Mouse (Mus musculus) liver, embryonic 13.5 days (tissue): ENCODE results near the gene Ddx6. TPM values are rescaled to one million over a fixed set of nuclear protein-coding genes. Genes with fewer than 3 reads are reported as not detected.
"Not testable (repeated sequence)": the region's sequence is repeated elsewhere in the genome, so short reads cannot be mapped to it uniquely, and the experiment has no call there.

Source experiments
- ATAC-seq: fragments of 200-750 bp; cut with Nextera tagmentation; 2 replicates; pipeline ENCODE4 v1.8.0; 2017; ENCODE audit warnings: low read depth, mild to moderate bottlenecking, moderate number of reproducible peaks, moderate library complexity
- DNase-seq: peaks from one replicate; pipeline ENCODE4 v3.0.0; 2022
- H3K27ac ChIP-seq: fragments of 300-500 bp; sonication (generic); 2 replicates; pipeline ENCODE4 v1.5.1; 2015; ENCODE audit warnings: moderate library complexity, mild to moderate bottlenecking, inconsistent platforms
- H3K27me3 ChIP-seq: fragments of 300-500 bp; sonication (generic); 2 replicates; pipeline ENCODE4 v1.6.1; 2015; ENCODE audit warnings: mild to moderate bottlenecking, inconsistent platforms
- H3K36me3 ChIP-seq: fragments of 300-500 bp; sonication (generic); 2 replicates; pipeline ENCODE4 v1.6.1; 2015; ENCODE audit warnings: mild to moderate bottlenecking, inconsistent platforms
- H3K4me1 ChIP-seq: fragments of 300-500 bp; sonication (generic); replicated peaks from 2 replicates; pipeline ENCODE4 v1.6.1; 2015; ENCODE audit warnings: inconsistent platforms
- H3K4me2 ChIP-seq: fragments of 300-500 bp; sonication (generic); 2 replicates; pipeline ENCODE4 v1.6.1; 2015; ENCODE audit warnings: inconsistent platforms, mild to moderate bottlenecking, moderate library complexity
- H3K4me3 ChIP-seq: fragments of 300-500 bp; sonication (generic); replicated peaks from 2 replicates; pipeline ENCODE4 v1.5.1; 2015; ENCODE audit warnings: mild to moderate bottlenecking, inconsistent platforms
- H3K9ac ChIP-seq: fragments of 300-500 bp; sonication (generic); 2 replicates; pipeline ENCODE4 v1.6.1; 2015; ENCODE audit warnings: mild to moderate bottlenecking, inconsistent platforms
- H3K9me3 ChIP-seq: fragments of 300-500 bp; sonication (generic); replicated peaks from 2 replicates; pipeline ENCODE4 v1.6.1; 2016; ENCODE audit warnings: inconsistent platforms
- WGBS: fragments of 180-500 bp; shearing (Covaris S2); methylation state at CpG from one replicate; pipeline ENCODE4 v1.1.7; 2015; ENCODE audit not compliant: insufficient replicate concordance; 5-methylcytosine and 5-hydroxymethylcytosine counted together
- polyA plus RNA-seq: library from polyadenylated mRNA; unstranded; fragments of >200 nt; fragmentation: Nextera tagmentation; extraction: Ambion mirVana; gene quantifications from 2 replicates; pipeline ENCODE4 v1.2.1, GENCODE M21; 2015

The Ddx6 gene
- polyA plus RNA-seq: 7.2 and 8.2 TPM in 2 replicates

DNA sequence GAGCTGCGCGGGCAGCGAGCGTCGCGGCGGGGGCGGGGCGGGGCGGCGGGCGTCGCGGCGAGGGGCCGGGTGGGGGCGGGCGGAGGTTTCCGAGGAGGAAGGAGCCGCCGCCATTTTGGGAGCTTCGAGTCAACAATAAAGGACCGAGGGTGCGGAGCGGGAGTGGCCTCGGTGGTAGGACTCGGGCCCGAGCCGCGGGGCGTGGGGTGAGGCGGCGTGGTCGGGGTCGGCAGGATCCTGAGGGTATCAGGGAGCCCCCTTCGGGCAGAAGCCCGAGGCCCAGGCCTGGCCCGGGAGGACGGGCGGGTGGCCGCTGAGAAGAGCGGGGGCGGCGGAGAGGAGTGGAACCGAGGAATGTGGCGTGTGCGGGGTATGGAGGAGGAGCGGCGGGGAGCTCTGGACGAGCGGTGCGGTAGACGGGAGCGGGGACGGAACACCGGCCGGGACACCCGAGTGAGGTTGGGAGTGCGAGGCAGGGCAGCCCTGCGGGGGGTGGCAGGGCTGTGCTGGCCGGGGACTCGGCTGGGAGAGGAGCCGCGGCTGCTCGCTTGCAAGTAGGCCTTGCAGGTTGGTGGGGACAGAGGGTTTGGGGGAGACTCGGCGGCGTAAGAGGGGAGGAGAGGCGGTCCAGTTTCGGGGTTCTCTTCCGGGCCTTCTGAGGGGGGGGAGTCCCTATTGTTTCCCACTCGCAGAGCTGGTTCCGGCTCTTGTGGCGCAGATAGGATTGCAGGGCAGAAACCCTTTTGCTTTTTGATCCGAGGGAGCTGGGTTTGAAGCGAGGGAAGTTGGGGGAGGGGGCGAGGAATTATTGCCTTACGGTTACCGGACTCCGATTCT lies at the start of gene Ddx6:
Gene Ddx6, plus strand, starts transcription at position 114 of the 837 bp plus-strand sequence.
- WGBS: under 1% methylated on average over 70 of the region's 80 CpGs
- Histone ChIP-seq H3K9ac (peak within 1 kb of the TSS; percentile 100), H3K4me1 (peaks cover 37% of the 10 kb centered on the region), H3K4me2 (peak within 1 kb of the TSS; percentile 84), H3K27me3 (no peaks in the 10 kb centered on the region), H3K36me3 (peaks cover 31% of the 10 kb centered on the region), H3K9me3 (no peaks in the 10 kb centered on the region), H3K27ac (peak within 1 kb of the TSS; percentile 97), H3K4me3 (peak within 1 kb of the TSS; percentile 99)
- ATAC-seq (peak; percentile 73), DNase-seq (peak; percentile 50)

- Histone ChIP-seq H3K4me3 (no peak within 1 kb of the TSS), H3K9me3 (no peaks in the 10 kb centered on the region), H3K27me3 (no peaks in the 10 kb centered on the region), H3K9ac (no peak within 1 kb of the TSS; the same call in 1 of the 2 replicates), H3K4me2 (peak within 1 kb of the TSS; percentile 48), H3K4me1 (peaks cover 50% of the 10 kb centered on the region), H3K27ac (peak within 1 kb of the TSS; percentile 61), H3K36me3 (no peaks in the 10 kb centered on the region)
- DNase-seq (no peak), ATAC-seq (peak; percentile 72)
- WGBS: 25% methylated on average over 4 of the region's 4 CpGs
Observed at GRCm38 (mm10) chr9:44561597-44561996, 43.1 kb upstream of the Ddx6 start, which contains the start of gene Cxcr5. Gene Cxcr5 (minus strand): TSS chr9:44561877.

GRCm38 (mm10) chr9:44562936-44563335 lies 41.8 kb upstream of the Ddx6 start:
- no peaks in the 10 kb centered on the region for H3K36me3 ChIP-seq
- no peak overlapping the region for H3K4me2 ChIP-seq
- no peak for DNase-seq
- peak overlapping the region; percentile 61; the same call in 1 of the 2 replicates for H3K27ac ChIP-seq
- ATAC-seq: no peak
- H3K9ac ChIP-seq: no peak overlapping the region
- H3K4me1 ChIP-seq: peaks cover 62% of the 10 kb centered on the region
- no peaks in the 10 kb centered on the region for H3K27me3 ChIP-seq
- no peaks in the 10 kb centered on the region for H3K9me3 ChIP-seq
- no peak overlapping the region for H3K4me3 ChIP-seq
- WGBS: 58% methylated on average over 12 of the region's 12 CpGs

DNA sequence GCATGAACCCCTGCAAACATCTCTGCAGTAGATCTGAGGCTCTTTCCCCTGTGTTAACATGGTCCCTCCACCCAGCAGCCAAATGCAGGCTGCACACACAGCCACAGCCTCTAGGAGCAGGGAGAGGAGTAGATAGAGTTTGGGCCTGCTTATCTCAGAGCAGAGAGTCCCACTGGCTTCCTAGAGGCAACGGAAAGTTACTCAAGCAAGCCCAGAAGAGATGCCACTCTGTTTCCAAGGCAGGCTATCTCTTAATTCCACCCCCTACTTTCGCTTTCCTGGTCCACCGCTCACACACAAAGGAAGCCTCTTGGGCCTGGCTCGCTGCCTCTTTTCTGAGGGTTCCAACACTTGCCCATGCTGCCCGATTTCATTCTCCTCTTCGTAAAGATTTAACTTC lies 39.3 kb upstream of the Ddx6 start:
- DNase-seq (no peak), ATAC-seq (peak; percentile 90)
- Histone ChIP-seq H3K4me1 (peaks cover 69% of the 10 kb centered on the region), H3K4me2 (peak overlapping the region; percentile 57), H3K4me3 (peak overlapping the region; percentile 36), H3K27me3 (no peaks in the 10 kb centered on the region), H3K27ac (peak overlapping the region; percentile 84), H3K36me3 (no peaks in the 10 kb centered on the region), H3K9me3 (no peaks in the 10 kb centered on the region), H3K9ac (peak overlapping the region; percentile 66)
- 23% methylated on average over 6 of the region's 6 CpGs for WGBS

DNA sequence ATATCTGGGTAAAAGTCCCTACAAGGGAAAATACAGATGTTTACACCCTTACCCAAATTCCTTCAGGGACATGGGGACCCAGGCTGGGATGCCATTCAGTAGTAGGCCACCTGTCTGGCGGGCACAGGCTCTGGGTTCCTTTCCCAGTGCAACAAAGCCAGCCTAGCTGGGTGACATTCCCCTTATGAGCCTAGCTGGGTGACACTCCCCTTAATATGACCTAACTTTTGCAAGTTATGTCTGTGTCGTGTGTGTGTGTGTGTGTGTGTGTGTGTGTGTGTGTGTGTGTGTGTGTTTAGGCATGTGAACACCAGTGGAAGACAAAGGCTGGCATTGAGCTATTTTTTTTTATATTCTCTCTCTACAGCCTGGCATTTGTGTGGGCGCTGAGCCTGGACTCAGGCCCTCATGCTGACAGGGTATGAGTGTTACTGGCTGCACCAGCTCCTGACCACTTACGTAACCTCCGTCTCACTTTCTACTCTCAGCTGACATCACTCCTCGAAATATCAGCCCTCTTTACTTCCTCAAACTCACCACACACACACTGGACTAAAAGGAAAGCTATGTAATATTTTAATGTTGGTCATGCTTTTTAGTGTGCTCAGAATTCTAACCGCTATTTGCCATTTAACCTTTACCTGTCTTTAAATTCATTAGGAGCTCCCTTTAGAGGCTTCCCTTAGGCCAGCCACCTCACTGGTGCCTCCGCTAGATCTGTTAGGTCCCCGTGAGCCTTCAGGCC lies 37.2 kb upstream of the Ddx6 start:
- no peak for DNase-seq
- H3K4me3 ChIP-seq: no peak overlapping the region
- 54% methylated on average over 9 of the region's 9 CpGs for WGBS
- H3K9ac ChIP-seq: peak overlapping the region; percentile 28; the same call in 1 of the 2 replicates
- no peak for ATAC-seq
- no peaks in the 10 kb centered on the region for H3K9me3 ChIP-seq
- H3K27ac ChIP-seq: peak overlapping the region; percentile 63
- peak overlapping the region; percentile 18; the same call in 1 of the 2 replicates for H3K4me2 ChIP-seq
- H3K36me3 ChIP-seq: no peaks in the 10 kb centered on the region
- no peaks in the 10 kb centered on the region for H3K27me3 ChIP-seq
- peaks cover 59% of the 10 kb centered on the region for H3K4me1 ChIP-seq

- peak overlapping the region; percentile 28; the same call in 1 of the 2 replicates for H3K9ac ChIP-seq
- no peaks in the 10 kb centered on the region for H3K27me3 ChIP-seq
- no peak overlapping the region for H3K4me3 ChIP-seq
- H3K4me1 ChIP-seq: peaks cover 55% of the 10 kb centered on the region
- DNase-seq (no peak), ATAC-seq (no peak)
- no peaks in the 10 kb centered on the region for H3K9me3 ChIP-seq
- WGBS: 21% methylated on average over 7 of the region's 7 CpGs
- peak overlapping the region; percentile 63 for H3K27ac ChIP-seq
- no peaks in the 10 kb centered on the region for H3K36me3 ChIP-seq
- H3K4me2 ChIP-seq: peak overlapping the region; percentile 18; the same call in 1 of the 2 replicates
Observed at GRCm38 (mm10) chr9:44568083-44568455, 36.6 kb upstream of the Ddx6 start.

- DNase-seq: no peak
- no peaks in the 10 kb centered on the region for H3K9me3 ChIP-seq
- peaks cover 29% of the 10 kb centered on the region for H3K4me1 ChIP-seq
- 0 out of 2 replicates have a peak overlapping the region, but pooled peaks have one; percentile 6 for H3K9ac ChIP-seq
- no peaks in the 10 kb centered on the region for H3K36me3 ChIP-seq
- H3K4me2 ChIP-seq: no peak overlapping the region
- H3K27me3 ChIP-seq: 0 out of 2 replicates have a peak, but pooled peaks cover 3% of the 10 kb centered on the region
- H3K4me3 ChIP-seq: no peak overlapping the region
- no peak for ATAC-seq
- 75% methylated on average over 12 of the region's 12 CpGs for WGBS
- no peak overlapping the region for H3K27ac ChIP-seq
Observed at GRCm38 (mm10) chr9:44570939-44571382, 33.7 kb upstream of the Ddx6 start.

DNA sequence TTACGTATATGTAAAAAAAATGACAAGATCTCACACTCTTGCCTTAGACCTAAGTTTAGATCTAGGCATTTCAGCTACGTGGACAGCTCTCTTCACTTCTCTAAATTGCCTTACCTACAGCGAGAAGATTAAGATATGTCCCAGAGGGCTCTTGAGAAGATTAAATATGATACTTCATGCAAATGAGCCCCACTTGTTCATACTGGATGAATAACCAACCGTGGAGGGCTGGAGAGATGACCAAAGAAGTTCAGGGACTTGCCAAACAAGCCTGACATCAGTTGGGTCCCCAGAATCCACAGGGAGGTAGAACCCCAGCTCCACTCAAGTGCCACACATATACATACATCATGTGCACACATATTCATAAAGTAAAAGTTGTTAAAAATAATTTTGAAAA lies 31.4 kb upstream of the Ddx6 start:
- Histone ChIP-seq H3K9me3 (no peaks in the 10 kb centered on the region), H3K27ac (no peak overlapping the region), H3K4me1 (peaks cover 7% of the 10 kb centered on the region; the same call in 1 of the 2 replicates), H3K4me3 (no peak overlapping the region), H3K36me3 (no peaks in the 10 kb centered on the region), H3K4me2 (no peak overlapping the region), H3K9ac (no peak overlapping the region), H3K27me3 (0 out of 2 replicates have a peak, but pooled peaks cover 3% of the 10 kb centered on the region)
- ATAC-seq (no peak), DNase-seq (no peak)
- WGBS: 64% methylated on average over 4 of the region's 4 CpGs

DNA sequence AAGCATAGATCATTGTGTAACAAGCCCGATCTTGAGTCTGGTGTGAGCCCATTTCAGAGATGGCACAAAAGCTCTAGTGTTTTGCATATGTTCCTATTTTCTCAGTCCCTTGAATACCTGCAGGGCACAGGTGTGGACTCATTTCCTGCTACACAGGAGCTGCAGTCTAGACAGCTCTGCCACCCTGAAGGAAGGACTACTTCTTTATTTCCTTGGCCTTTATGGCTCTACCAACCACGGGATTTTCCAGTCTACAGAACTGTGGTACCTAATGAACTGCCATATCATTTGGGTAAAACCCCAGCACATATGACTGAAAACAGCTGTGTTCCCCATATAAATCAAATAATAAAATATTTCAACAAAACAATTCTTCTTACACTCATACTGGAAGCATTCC lies 29.6 kb upstream of the Ddx6 start:
- Histone ChIP-seq H3K4me2 (no peak overlapping the region), H3K4me1 (peaks cover 21% of the 10 kb centered on the region), H3K27ac (no peak overlapping the region), H3K9me3 (no peaks in the 10 kb centered on the region), H3K4me3 (no peak overlapping the region), H3K27me3 (0 out of 2 replicates have a peak, but pooled peaks cover 3% of the 10 kb centered on the region), H3K36me3 (no peaks in the 10 kb centered on the region), H3K9ac (no peak overlapping the region)
- DNase-seq: no peak
- 64% methylated on average over 2 of the region's 2 CpGs for WGBS
- no peak for ATAC-seq

DNA sequence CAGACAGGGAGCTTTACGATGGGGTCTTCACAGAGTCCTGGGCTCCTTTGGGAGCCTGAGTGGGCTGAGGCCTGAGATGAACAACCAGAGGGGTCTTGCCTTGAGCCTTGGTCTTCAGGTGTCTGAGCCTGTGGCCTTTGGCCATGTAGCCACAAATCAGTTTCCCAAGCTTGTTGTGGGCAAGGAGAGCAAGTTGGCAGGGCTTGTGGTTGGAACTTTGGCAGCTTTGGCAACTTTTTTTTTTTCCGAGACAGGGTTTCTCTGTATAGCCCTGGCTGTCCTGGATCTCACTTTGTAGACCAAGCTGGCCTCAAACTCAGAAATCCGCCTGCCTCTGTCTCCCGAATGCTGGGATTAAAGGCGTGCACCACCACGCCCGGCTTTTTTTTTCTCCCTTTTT lies 28.6 kb upstream of the Ddx6 start:
- H3K27me3 ChIP-seq, H3K27ac ChIP-seq, ATAC-seq, H3K4me2 ChIP-seq, H3K9me3 ChIP-seq, H3K4me3 ChIP-seq, H3K9ac ChIP-seq, DNase-seq, H3K36me3 ChIP-seq: not testable (repeated sequence)
- 72% methylated on average over 7 of the region's 7 CpGs for WGBS
- H3K4me1 ChIP-seq: peaks cover 30% of the 10 kb centered on the region

- Histone ChIP-seq H3K27me3 (0 out of 2 replicates have a peak, but pooled peaks cover 3% of the 10 kb centered on the region), H3K4me1 (peaks cover 42% of the 10 kb centered on the region), H3K9ac (peak overlapping the region; percentile 63), H3K4me2 (peak overlapping the region; percentile 68), H3K9me3 (peaks cover 9% of the 10 kb centered on the region; the same call in 1 of the 2 replicates), H3K4me3 (peak overlapping the region; percentile 47), H3K27ac (peak overlapping the region; percentile 88), H3K36me3 (no peaks in the 10 kb centered on the region; the same call in 1 of the 2 replicates)
- 5% methylated on average over 6 of the region's 6 CpGs for WGBS
- DNase-seq (peak; percentile 64), ATAC-seq (peak; percentile 52; the same call in 1 of the 2 replicates)
Observed at GRCm38 (mm10) chr9:44579392-44579791, 25.3 kb upstream of the Ddx6 start.
